Mouse (Mus musculus): ENCODE results near the gene Gm49395. TPM values are rescaled to one million over a fixed set of nuclear protein-coding genes. Genes with fewer than 3 reads are reported as not detected.

Gene Gm49395
- total RNA-seq, 2 experiments from 2014 or later = 9.2 to 14.0 TPM

DNA sequence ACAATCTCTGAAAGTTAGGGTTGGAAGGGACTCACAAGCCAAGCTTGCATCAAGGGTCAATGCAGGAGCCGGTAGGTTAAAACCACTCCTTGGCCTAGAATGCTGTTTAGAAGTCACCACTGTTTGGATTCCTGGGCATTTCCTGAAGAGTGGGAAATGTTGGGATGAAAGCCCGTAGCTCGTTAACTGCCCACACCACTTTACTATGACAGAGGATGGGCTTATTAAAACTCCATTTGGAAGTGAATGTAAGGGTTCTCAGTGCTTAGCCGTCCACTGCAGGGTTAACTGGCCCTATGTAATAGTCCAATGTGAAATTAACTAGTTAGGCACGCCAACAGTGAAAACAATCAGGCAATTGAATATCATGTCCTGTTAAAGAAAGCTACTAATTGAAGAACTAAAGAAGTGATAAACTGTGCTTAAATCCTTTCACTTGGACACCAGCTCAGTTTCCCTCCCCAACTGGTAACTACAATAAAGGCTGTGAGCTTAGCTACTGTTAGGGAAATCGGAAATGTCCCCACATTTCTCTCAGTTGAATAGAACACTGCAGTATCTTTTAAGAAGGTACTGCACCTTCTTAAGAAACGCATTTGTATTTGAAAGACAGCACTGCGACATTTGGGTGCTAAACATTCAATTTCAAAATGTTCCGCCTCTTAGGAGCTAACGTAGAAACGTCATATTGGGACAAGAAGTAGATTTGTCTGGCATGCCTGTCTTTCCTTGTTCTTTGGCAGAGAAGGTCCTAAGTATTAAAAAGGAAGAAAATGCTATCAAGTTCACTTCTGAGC is 1.1 kb downstream of the Gm49395 start:
- ATAC-seq (ENCODE audit: poor library complexity, severe bottlenecking) = no peak

DNA sequence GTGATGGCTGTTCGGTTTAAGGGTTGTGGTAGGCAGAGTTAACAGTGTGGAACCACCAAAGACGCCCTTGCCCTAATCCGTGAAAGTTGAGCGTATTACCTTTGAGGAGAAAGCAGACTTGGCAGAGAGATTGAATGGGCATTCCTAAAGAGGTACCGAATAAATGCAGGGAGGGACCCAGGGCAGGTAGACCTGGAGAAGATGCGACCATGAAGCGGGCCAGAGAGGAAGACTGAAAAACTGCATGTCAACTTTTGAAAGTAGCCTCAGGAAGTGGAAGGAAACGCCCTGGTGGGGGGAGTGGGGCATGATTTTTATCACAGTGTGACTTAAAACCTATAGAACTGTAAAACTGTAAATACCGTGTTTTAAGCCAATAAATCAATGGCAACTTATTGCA is 2.3 kb downstream of the Gm49395 start:
- ATAC-seq (ENCODE audit: poor library complexity, severe bottlenecking) = no peak

DNA sequence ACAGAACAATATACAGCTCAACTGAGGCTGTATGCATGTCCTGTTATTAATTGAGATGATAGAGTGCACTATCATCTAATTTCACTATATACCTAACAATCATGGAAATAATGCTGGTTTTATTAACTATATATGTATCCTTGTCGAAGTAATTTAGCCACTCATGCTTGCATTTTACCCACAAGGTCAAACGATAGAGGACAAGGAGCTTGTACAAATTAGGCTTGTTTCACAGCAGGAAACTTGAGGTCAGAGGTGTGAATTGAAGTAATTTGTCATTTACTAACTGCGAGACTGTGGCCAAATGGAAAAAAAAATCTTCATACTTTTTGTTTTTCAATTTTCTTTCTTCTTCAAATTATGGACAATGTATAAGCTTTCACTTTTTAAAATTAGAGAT is 3.5 kb downstream of the Gm49395 start:
- no peak for ATAC-seq (ENCODE audit: poor library complexity, severe bottlenecking)

DNA sequence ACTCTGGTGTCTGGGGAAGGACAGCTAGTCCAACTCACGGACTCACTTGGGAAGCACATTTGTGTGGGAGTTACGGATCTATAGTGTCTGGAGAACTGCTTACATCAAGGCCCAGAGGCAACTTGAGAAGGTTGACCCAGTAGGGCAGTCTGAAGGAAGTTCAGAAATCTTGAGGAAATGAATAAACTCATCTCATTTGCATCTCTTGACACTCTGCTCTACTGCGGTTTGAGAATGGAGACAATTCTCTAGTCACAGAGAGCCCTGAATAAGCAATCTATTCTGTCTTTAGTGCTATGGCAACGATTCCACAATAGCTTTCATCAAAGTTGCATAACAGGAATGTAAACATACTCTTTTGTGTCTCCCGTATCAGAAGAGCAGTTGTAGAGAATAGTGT is 4.8 kb downstream of the Gm49395 start:
- no peak for ATAC-seq (ENCODE audit: poor library complexity, severe bottlenecking)

DNA sequence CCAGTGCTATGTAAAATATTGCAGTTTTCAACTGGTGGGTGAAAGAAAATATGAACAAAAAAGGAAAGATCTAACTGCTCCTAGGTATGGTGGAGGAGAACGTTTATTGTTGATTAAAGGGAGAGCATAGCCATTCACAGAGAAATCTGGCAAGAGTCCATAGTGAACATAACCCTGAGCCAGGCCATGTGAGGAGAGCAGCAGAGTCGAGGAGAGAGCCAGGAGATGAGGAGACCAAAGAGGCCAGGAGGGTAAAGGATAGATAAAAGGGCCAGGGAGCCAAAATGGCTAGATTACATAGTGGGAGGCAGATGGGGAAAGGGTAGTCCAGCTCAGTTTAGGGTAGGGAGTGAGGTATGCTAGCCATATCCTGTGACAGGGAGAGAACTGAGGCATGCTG is 5.5 kb downstream of the Gm49395 start:
- no peak for ATAC-seq (ENCODE audit: poor library complexity, severe bottlenecking)

DNA sequence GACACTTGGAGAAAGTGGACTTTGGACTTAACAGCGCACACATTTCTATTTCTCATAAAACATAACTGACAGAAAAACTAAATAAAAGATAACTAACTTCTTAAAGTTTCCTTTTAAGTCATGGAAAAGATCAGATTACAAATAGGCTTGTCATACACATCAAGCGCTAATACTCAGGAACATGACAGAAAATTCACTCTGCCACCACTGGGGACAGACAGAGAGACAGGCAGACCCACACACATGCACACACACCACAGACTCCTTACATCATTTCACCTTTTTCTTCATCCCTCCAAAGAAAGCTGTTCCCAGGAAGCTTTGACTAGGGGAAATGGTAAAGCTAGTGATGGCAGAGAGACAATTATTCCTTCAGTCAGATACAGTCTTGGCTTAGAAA is 6.3 kb downstream of the Gm49395 start:
- no peak for ATAC-seq (ENCODE audit: poor library complexity, severe bottlenecking)

DNA sequence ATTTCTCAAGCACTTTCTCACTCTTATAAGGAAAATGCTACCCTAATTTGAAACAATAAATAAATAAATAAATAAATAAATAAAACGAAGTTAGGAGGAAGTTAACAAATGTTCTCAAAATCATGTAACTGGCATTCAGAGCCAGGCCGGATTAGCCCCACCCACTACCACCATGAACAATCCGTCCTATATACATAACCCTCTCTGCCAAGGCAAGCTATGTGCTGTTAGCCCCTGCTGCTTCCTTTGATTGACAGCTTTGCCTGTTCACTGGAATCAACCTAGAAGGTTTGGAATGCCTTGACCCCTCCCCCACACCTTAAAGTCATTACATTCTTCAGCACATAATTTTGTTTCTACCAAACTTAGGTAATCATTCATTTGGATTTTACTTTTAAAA is 10.2 kb downstream of the Gm49395 start:
- ATAC-seq (ENCODE audit: poor library complexity, severe bottlenecking) = no peak

DNA sequence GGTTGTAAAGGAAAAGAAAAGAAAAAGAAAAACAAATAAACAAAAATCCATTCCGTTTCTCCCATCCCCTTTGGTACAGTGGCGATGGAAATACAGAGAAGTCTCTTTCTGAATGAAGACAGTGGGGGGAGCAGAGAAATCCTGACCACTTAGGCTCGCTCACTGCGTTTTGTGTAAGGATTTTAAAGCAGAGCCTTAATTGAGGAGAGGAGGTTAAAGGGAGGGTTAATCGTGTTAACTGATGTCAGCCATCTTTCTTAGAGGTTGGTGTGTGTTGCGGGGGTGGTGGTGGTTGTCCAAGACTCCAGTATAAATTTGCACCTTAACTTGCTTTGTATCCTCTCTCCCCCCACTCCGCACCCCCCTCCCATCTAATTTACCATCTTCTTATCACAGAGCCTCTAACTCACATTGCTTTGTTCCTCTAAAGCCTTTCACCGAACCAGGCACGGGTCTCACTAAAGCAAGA is 10.7 kb downstream of the Gm49395 start:
- ATAC-seq (ENCODE audit: poor library complexity, severe bottlenecking) = peak; percentile 5

DNA sequence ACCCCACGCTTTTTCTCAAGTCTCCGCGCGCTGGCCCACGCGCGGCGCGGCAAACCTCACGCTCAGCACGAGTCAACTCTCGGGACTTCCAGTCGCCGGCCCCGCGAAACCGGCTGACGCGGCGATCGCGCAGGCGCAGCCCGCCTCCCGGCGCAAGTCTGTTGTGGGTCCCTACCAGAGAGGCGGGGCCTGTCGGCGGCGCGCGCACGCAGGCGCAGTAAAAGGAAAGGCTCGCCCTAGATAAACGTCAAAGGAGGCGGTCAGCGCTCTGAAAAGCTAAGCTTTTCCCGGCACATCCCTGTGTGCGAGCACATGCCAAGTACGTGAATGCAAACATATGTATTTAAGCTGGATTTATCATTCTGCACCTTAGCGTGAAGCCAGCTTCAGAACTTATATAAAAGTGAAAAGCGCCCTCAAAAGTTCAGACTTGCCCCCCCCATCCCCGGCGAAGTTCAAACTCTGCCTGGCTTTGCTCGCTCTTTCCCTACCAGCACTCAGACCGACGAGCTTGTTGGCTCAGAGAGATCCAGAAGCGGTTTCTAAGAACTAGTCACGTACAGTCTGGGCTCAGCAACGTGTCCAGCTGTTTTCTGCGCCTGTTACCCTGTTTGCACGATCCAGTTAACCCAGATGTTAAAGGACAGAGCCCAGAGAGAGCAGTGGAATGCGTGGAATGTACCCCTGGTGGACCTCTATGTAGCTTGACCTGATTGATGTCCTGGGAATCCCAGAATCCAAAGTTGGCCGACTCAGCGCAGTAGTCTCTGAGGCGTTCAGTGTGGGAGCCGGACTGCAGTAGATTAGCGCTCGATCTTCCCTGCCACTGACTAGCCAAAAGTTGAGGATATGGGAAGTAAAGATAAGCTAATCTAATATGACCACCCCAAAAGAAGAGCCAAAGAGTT is 11.4 kb downstream of the Gm49395 start, which contains the start of gene Pelo:
Gene Pelo (minus strand): TSS at position 118 of the 908 bp plus-strand sequence.
- peak; percentile 79 for ATAC-seq (ENCODE audit: poor library complexity, severe bottlenecking)

DNA sequence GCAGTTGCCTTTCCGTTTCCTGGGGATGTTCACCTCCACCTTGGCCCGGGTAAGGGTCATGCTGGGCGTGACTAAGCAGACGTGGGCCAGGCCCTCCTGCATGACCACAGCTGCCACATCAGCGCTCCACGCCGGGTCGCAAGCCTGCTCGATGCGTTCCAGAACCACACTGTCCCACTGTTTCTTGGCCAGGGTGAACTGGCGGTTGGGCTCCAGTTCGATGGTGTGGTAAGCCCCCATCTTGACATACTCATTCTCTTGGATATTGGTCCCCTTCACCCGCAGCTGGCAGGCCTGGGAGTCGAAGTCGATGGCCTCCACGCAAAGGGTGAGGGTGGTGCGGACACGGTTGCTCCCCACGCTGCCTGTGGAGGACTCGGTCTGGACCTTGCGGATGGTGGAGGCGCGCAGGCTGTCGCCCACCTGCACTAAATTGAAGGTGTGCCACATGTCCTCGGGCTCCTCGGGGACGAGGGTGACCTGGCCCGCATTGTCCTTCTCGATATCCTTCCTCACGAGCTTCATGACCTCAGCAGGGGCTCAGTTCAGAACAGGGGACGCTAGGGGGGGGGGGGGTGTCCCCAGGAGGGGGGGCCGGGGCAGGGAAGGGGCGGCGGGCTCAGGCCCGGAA is 12.2 kb downstream of the Gm49395 start:
- peak; percentile 34 for ATAC-seq (ENCODE audit: poor library complexity, severe bottlenecking)

DNA sequence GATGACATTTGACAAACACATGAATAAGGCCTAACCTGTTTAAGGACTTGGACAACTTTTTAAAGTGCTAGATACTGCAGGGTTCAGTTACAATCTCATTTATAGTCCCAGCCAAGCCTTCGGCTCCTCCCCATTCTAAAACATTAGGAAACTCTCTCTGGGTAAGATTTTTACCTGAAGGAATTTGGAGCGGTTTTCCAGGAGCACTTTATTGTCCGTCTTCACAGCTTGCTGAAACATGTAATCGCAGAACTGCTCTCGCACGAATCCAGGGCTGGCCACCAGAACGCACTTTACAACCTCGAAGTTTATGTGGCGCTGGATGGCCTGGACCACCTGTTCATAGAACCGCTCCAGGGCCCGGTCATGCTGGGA is 12.7 kb downstream of the Gm49395 start:
- no peak for ATAC-seq (ENCODE audit: poor library complexity, severe bottlenecking)

DNA sequence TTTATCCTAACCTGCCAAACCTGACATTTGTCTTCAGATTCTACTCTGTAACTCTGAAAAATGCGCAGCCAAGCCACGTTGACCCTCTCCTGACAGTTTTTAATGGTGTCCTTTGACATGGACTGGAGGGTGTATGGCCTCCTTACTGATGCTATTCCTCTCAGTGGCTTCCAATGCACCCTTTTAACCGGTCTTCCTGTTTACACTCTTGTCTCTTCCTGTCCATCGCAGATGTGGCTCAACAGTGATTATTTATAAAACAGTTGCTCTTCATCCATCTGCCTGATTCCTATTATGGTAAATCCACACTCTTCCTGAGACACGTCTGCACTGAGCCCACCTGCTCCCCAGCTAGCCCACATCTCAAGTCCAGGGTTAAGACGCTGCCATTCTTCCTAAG is 15.7 kb downstream of the Gm49395 start:
- ATAC-seq (ENCODE audit: poor library complexity, severe bottlenecking) = no peak

DNA sequence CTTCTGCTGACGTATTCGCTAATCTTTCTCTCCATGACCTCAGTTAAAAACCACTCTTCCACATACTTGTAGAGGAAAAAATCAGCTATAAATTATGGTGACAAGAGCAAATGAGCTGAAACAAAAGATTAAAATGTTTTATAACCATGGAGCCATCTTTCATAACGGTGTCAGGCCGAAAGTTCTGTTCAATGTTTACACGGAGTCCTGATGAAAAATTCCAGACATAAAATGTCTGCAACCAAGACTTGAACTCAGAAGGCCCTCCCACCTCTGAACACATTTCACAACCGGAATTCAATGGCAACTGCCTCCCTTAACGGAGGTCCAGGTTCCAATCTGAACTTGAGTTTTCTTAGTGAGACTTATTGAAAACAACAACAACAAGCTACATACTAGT is 19.4 kb downstream of the Gm49395 start:
- no peak for ATAC-seq (ENCODE audit: poor library complexity, severe bottlenecking)

DNA sequence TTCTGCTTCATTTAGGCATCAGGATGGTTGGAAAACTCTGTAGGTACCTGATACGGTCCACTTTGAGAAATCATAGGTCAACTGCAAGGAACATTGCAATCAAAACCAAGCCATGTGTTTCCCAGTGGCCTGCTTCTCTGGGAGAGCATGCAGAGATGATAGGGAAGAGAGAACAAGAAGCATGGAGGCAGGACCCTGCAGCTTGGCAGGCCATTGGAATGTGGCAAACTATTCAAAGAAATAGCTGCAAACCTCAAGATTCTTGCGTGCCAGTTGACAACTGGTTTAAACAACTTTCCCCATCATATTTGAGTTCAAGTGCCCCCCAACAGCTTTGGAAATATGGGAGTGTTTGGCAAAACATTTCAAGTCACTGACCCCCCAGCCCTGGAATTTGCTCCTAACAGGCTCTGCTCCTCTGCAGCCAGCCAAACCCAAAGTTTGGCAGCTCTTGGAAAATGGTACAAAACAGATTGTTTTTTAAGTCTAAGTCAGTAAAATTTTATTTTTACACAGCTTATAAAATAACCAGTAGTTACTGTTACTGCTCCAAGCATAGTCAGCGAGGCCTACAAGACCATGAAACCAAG is 21.6 kb downstream of the Gm49395 start:
- ATAC-seq (ENCODE audit: poor library complexity, severe bottlenecking) = no peak

DNA sequence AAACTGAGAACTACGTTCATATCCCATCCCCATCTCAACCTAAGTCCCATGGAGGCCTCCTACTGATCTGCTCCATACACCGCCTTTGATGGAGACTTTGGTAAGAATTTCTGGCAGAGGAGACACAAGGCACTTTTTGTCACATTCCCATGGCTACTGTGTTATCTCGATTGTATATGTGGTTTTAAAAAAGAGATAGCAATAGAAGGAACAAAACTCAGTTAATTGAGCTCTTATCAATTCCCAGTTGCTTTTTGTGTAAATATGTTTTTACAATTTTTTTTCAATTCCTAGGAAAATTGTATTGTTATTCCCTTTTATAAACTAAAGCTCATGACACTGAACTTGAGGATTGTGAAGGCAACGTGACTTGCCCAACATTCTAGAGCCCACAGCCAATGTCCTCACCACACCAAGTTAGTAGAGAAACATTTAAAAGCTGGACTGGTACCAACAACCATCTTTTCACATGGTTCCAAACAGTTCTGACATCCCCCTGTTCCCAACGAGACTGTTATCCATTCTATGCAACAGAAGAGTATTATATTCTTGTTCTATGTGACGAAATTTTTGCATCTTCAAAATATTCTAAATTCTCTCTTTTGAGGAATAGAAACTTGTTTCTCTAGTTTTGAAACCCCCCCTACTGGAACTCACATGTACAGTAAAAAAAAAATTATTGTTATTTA is 22.6 kb downstream of the Gm49395 start:
- ATAC-seq (ENCODE audit: poor library complexity, severe bottlenecking) = no peak

DNA sequence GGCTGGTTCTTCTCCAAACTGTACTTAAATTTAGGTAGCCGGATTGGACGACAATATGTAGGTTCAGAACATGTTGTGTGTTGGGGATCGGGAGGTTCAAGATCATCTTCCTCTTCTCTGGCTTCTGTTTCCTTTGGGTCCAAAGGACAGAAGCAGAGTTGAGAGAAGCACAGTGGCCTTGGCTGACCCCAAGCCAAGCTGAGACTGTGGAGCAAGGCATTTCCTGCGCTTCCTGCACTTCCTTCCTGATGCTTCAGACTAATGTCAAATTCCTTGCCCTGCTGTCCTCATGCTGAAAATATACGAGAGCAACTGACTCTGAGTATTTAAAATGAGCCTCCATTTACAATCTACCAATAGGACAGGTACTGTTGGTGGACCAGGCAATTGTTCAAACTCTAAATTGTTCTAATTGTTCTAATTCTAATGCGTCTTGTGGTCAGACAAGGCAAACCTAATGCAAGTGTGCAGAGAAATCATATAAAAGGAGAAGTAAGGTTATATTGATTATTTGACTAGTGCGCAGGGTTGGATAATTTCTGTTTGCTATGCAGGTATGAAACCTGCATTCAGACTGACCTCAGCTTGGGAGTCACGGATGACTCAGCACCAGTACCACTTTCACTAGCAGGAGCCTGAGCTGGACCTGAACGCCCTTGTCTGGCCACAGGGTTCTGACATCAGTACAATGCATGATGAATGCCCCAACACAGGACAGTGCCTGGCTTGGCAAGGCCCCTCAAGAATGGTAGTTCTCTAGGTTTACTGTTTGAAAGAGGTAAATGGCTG is 24.2 kb downstream of the Gm49395 start:
- ATAC-seq (ENCODE audit: poor library complexity, severe bottlenecking) = peak; percentile 60

DNA sequence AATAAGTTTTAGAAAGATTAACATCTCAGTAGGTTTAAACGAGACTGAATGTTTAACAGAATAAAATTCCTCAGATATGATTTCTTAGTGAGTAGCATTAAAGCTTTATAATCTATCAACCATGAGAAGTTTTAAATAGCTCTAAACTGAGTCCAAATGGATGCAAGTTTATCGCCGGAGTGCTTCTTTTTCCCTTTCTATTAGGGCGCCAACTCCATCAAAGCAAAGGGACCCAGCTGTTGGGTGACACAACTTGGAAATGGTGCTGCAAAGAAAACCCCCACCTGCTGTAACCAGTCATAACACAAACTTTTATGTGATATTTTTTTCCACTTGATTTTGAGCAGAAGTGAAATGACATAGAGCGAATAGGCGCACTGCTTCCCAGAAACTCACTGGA is 29.3 kb downstream of the Gm49395 start:
- no peak for ATAC-seq (ENCODE audit: poor library complexity, severe bottlenecking)

DNA sequence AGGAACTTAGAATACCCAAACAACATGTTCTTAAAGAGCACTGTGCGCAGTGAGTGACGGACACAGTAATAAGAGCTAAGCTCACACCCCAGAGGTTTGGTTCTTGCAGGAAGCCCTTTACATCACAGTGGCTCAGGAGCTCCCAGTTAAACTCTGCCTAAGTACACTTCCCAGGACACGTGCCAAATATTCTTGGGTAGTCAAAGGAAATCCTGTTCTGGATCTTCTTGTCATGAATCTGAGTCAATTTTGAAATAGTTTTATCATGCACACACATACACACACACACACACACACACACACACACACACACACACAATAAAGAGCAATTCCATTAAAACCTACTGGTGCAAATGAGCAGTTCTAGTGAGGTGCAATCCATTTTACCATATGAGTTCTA is 30.3 kb downstream of the Gm49395 start:
- no peak for ATAC-seq (ENCODE audit: poor library complexity, severe bottlenecking)

DNA sequence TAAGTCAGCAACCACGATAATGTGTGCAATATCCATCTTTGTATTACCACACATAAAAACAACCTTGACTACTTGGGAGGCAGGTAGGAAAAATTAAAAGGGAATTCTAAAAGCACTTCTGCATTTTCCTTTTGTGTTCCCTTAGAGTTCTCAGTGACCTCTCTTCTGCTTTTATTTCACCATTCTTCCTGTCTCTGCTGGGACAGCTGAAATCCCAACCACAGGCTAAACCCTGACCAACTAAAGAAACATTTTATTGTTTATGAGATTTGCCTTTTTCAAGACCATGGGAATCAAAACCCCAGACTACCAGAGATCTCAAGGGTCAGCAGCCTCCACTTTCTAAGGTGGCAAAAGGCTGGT is 33.8 kb downstream of the Gm49395 start:
- peak; percentile 78 for ATAC-seq (ENCODE audit: poor library complexity, severe bottlenecking)

Data from megakaryocyte, adult 5-6 weeks (primary cell).